Mouse (Mus musculus): ENCODE measurements around the gene Sstr5. TPM values are rescaled to one million over a fixed set of nuclear protein-coding genes. Genes with fewer than 3 reads are reported as not detected.

Sstr5 gene
- polyA plus RNA-seq, 2 experiments, result 0.09 to 0.10 TPM

DNA sequence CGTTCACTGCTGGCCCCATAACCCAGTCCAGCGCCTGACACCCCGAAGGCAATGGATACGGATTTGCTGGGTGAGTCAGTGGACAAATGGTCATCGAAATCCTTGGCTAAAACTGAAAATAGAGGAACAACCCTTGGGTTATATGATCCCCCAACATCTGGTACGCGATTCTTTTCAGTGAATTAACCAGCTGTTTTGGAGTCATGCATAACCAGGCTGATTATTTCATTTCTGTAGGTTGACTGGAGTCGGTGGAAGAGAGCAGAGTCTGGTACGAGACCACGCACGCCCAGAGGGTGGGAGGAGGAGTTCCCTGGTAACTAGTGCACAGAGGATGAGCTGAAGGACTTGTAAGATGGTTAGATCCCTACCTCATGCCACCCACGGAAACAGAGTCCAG lies 25.0 kb upstream of the Sstr5 start:
- H3K27ac ChIP-seq (replicated peaks; ENCODE audit: low read depth, low read length), result no peak overlapping the region
- peak; percentile 10; the same call in 1 of the 2 replicates for ATAC-seq (ENCODE audit: low FRiP score, low read depth)

DNA sequence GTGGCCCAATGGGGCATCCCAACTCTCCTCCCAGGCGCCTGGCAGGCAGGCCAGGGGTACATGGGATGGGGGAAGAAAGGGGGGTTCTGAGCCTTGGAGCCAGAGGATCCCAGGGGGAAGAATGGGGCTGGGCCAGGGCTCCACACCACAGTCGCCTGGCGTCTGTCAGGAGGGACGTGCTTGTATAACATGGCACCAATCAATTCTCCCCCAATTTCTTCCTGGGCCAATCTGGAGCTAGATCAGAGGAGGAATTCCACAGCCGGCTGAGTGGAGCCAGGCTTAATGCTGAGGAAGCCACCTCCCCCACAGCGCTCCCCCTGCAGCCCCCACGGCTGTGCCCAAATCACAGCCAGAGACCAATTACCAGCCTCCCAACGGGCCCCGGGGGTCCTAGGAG lies 23.4 kb upstream of the Sstr5 start:
- H3K4me1 ChIP-seq (ENCODE audit: control insufficient read depth, insufficient read depth, low read length), result peaks cover 21% of the 10 kb centered on the region
- DNase-seq (ENCODE audit: low spot score), result peak; percentile 28
- ATAC-seq (ENCODE audit: low FRiP score, low read depth), result peak; percentile 18; the same call in 1 of the 2 replicates
- no peak overlapping the region for H3K4me3 ChIP-seq (replicated peaks; ENCODE audit: low read length)
- H3K36me3 ChIP-seq (ENCODE audit: control insufficient read depth, insufficient read depth, low read length), result no peaks in the 10 kb centered on the region
- H3K27ac ChIP-seq (replicated peaks; ENCODE audit: low read depth, low read length), result peak overlapping the region; percentile 43; the same call in 1 of the 2 replicates
- no peaks in the 10 kb centered on the region for H3K27me3 ChIP-seq (ENCODE audit: control insufficient read depth, insufficient read depth, low read length)
- TF ChIP-seq POLR2A (IDR thresholded peaks at IDR 0.05; ENCODE audit: borderline replicate concordance, extremely low read depth, insufficient read depth, insufficient read length), result no peak
- H3K9ac ChIP-seq (ENCODE audit: low read depth, low read length, severe bottlenecking), result 0 out of 2 replicates have a peak overlapping the region, but pooled peaks have one; percentile 8
- H3K4me2 ChIP-seq (replicated peaks; ENCODE audit: low read depth, low read length, severe bottlenecking), result no peak overlapping the region
- H3K9me3 ChIP-seq (ENCODE audit: control insufficient read depth, low read length), result no peaks in the 10 kb centered on the region
- 12% methylated on average over 9 of the region's 9 CpGs for WGBS

More for the DNA sequence above, 25.0 kb upstream of the Sstr5 start:
- no peak overlapping the region for H3K9ac ChIP-seq (ENCODE audit: low read depth, low read length, severe bottlenecking)
- no peaks in the 10 kb centered on the region for H3K36me3 ChIP-seq (ENCODE audit: control insufficient read depth, insufficient read depth, low read length)
- H3K4me1 ChIP-seq (ENCODE audit: control insufficient read depth, insufficient read depth, low read length), result peaks cover 14% of the 10 kb centered on the region
- WGBS, result 55% methylated on average over 12 of the region's 12 CpGs
- H3K27me3 ChIP-seq (ENCODE audit: control insufficient read depth, insufficient read depth, low read length), result no peaks in the 10 kb centered on the region
- no peak overlapping the region for H3K4me2 ChIP-seq (replicated peaks; ENCODE audit: low read depth, low read length, severe bottlenecking)
- TF ChIP-seq POLR2A (IDR thresholded peaks at IDR 0.05; ENCODE audit: borderline replicate concordance, extremely low read depth, insufficient read depth, insufficient read length), result no peak
- no peak overlapping the region for H3K4me3 ChIP-seq (replicated peaks; ENCODE audit: low read length)
- no peaks in the 10 kb centered on the region for H3K9me3 ChIP-seq (ENCODE audit: control insufficient read depth, low read length)
- DNase-seq (ENCODE audit: low spot score), result peak; percentile 26

- H3K27ac ChIP-seq (replicated peaks; ENCODE audit: low read depth, low read length), result no peak overlapping the region
- H3K27me3 ChIP-seq (ENCODE audit: control insufficient read depth, insufficient read depth, low read length), result no peaks in the 10 kb centered on the region
- WGBS, result 84% methylated on average over 5 of the region's 5 CpGs
- H3K4me3 ChIP-seq (replicated peaks; ENCODE audit: low read length), result no peak overlapping the region
- ATAC-seq (ENCODE audit: low FRiP score, low read depth) (no peak), DNase-seq (ENCODE audit: low spot score) (no peak)
- H3K9ac ChIP-seq (ENCODE audit: low read depth, low read length, severe bottlenecking), result no peak overlapping the region
- no peak overlapping the region for H3K4me2 ChIP-seq (replicated peaks; ENCODE audit: low read depth, low read length, severe bottlenecking)
- peaks cover 21% of the 10 kb centered on the region for H3K4me1 ChIP-seq (ENCODE audit: control insufficient read depth, insufficient read depth, low read length)
- no peaks in the 10 kb centered on the region for H3K36me3 ChIP-seq (ENCODE audit: control insufficient read depth, insufficient read depth, low read length)
- H3K9me3 ChIP-seq (ENCODE audit: control insufficient read depth, low read length), result no peaks in the 10 kb centered on the region
- no peak for TF ChIP-seq POLR2A (IDR thresholded peaks at IDR 0.05; ENCODE audit: borderline replicate concordance, extremely low read depth, insufficient read depth, insufficient read length)
These were observed 22.4 kb upstream of the Sstr5 start for GRCm38 (mm10) chr17:25519511-25519910.

DNA sequence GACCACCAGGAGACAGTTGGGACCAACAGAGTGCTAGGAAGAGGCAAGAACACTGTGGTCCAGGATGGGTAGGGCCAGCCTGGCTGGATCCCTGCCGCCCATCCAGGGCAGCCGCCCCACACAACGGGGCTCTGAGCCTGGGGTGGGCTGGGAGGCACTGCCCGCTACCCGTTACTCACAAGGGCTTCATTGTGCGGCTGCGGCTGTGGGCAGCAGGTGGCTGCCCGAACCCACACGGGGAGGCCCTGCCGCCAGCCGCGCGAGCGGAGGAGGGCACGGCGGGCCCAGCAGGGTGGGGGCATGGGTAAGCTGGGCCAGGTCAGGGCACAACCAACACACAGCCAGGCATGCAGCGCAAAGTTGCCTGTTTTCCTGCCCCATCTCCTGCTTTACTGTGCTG lies 21.1 kb upstream of the Sstr5 start:
- H3K36me3 ChIP-seq (ENCODE audit: control insufficient read depth, insufficient read depth, low read length), result no peaks in the 10 kb centered on the region
- no peak for DNase-seq (ENCODE audit: low spot score)
- H3K9ac ChIP-seq (ENCODE audit: low read depth, low read length, severe bottlenecking), result no peak overlapping the region
- no peak overlapping the region for H3K4me2 ChIP-seq (replicated peaks; ENCODE audit: low read depth, low read length, severe bottlenecking)
- ATAC-seq (ENCODE audit: low FRiP score, low read depth), result no peak
- H3K4me3 ChIP-seq (replicated peaks; ENCODE audit: low read length), result no peak overlapping the region
- H3K27ac ChIP-seq (replicated peaks; ENCODE audit: low read depth, low read length), result no peak overlapping the region
- H3K9me3 ChIP-seq (ENCODE audit: control insufficient read depth, low read length), result no peaks in the 10 kb centered on the region
- WGBS, result 84% methylated on average over 13 of the region's 17 CpGs
- TF ChIP-seq POLR2A (IDR thresholded peaks at IDR 0.05; ENCODE audit: borderline replicate concordance, extremely low read depth, insufficient read depth, insufficient read length), result no peak
- peaks cover 21% of the 10 kb centered on the region for H3K4me1 ChIP-seq (ENCODE audit: control insufficient read depth, insufficient read depth, low read length)
- no peaks in the 10 kb centered on the region for H3K27me3 ChIP-seq (ENCODE audit: control insufficient read depth, insufficient read depth, low read length)

DNA sequence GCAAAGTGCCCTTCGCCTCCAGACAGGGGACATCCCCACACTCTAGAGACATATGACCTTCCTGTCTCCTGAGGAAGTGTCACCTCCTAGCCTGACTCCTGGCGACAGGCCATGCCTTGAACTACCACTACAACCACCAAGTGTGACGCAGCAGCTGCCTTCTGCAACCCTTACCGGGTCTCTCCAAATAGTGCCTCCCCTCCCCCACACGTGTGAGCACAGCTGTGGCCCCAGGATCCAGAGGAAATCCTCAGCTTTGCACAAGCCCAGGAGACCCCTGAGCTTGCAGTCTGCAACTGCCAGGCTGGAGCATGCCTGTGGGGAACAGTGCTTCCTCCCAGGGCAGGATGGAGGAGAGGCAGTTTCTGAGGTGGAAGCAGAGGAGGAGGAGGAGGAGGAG lies 19.2 kb upstream of the Sstr5 start:
- DNase-seq (ENCODE audit: low spot score), result peak; percentile 17
- Histone ChIP-seq H3K4me1 (ENCODE audit: control insufficient read depth, insufficient read depth, low read length) (peaks cover 14% of the 10 kb centered on the region), H3K27me3 (ENCODE audit: control insufficient read depth, insufficient read depth, low read length) (no peaks in the 10 kb centered on the region), H3K36me3 (ENCODE audit: control insufficient read depth, insufficient read depth, low read length) (no peaks in the 10 kb centered on the region), H3K4me2 (replicated peaks; ENCODE audit: low read depth, low read length, severe bottlenecking) (no peak overlapping the region), H3K27ac (replicated peaks; ENCODE audit: low read depth, low read length) (no peak overlapping the region), H3K9me3 (ENCODE audit: control insufficient read depth, low read length) (no peaks in the 10 kb centered on the region), H3K4me3 (replicated peaks; ENCODE audit: low read length) (no peak overlapping the region), H3K9ac (ENCODE audit: low read depth, low read length, severe bottlenecking) (no peak overlapping the region)
- no peak for ATAC-seq (ENCODE audit: low FRiP score, low read depth)
- 32% methylated on average over 5 of the region's 5 CpGs for WGBS
- no peak for TF ChIP-seq POLR2A (IDR thresholded peaks at IDR 0.05; ENCODE audit: borderline replicate concordance, extremely low read depth, insufficient read depth, insufficient read length)

- DNase-seq (ENCODE audit: low spot score) (no peak), ATAC-seq (ENCODE audit: low FRiP score, low read depth) (no peak)
- no peak for TF ChIP-seq POLR2A (IDR thresholded peaks at IDR 0.05; ENCODE audit: borderline replicate concordance, extremely low read depth, insufficient read depth, insufficient read length)
- no peaks in the 10 kb centered on the region for H3K27me3 ChIP-seq (ENCODE audit: control insufficient read depth, insufficient read depth, low read length)
- H3K36me3 ChIP-seq (ENCODE audit: control insufficient read depth, insufficient read depth, low read length), result no peaks in the 10 kb centered on the region
- H3K4me2 ChIP-seq (replicated peaks; ENCODE audit: low read depth, low read length, severe bottlenecking), result no peak overlapping the region
- 88% methylated on average over 2 of the region's 2 CpGs for WGBS
- no peak overlapping the region for H3K4me3 ChIP-seq (replicated peaks; ENCODE audit: low read length)
- H3K4me1 ChIP-seq (ENCODE audit: control insufficient read depth, insufficient read depth, low read length), result peaks cover 6% of the 10 kb centered on the region; the same call in 1 of the 2 replicates
- no peak overlapping the region for H3K9ac ChIP-seq (ENCODE audit: low read depth, low read length, severe bottlenecking)
- no peaks in the 10 kb centered on the region for H3K9me3 ChIP-seq (ENCODE audit: control insufficient read depth, low read length)
- H3K27ac ChIP-seq (replicated peaks; ENCODE audit: low read depth, low read length), result no peak overlapping the region
These were observed 17.0 kb upstream of the Sstr5 start for GRCm38 (mm10) chr17:25514055-25514454.
